Mouse (Mus musculus): ENCODE measurements at regions not wholly inside any gene's neighbourhood (a gene's known extent, or its start where the extent isn't known, plus 50 kb on each side); places are given as distances from the start of the nearest gene placed in this dataset.
"Not testable (repeated sequence)": the region's sequence is repeated elsewhere in the genome, so short reads cannot be mapped to it uniquely, and the experiment has no call there.

DNA sequence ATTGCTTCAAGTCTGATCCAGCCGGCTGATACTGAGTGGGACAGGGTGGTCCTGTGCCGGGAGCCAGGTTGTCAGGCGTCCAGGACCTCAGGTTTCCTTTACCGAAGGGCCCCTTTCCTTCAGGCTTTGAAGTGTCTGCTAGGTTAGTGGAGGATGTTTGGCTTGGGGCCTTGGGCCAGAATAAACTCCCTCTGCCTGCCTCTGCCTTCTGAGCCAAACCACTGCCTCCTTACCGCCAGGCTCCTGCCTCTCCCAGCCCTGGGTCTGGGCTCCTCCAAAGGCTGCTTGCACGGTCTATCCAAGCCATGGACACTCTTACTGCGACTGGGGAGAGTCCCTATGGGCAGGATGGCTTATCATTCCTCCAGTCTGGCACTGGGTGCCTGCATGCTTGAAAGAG, 62.3 kb upstream of the Col1a1 start:
- no peaks in the 10 kb centered on the region for H3K36me3 ChIP-seq (ENCODE audit: insufficient read depth)
- no peaks in the 10 kb centered on the region for H3K9me3 ChIP-seq (ENCODE audit: low read depth, low read length)
- DNase-seq (peak; percentile 54), ATAC-seq (ENCODE audit: insufficient read depth) (0 out of 2 replicates have a peak, but pooled peaks have one; percentile 14)
- H3K4me1 ChIP-seq (ENCODE audit: insufficient read depth): peaks cover 18% of the 10 kb centered on the region
- peak overlapping the region; percentile 12; the same call in 1 of the 2 replicates for H3K4me3 ChIP-seq (ENCODE audit: low read depth, low read length)
- peak overlapping the region; percentile 31 for H3K9ac ChIP-seq
- no peaks in the 10 kb centered on the region for H3K27me3 ChIP-seq (ENCODE audit: insufficient read depth, low read length)
- H3K4me2 ChIP-seq: peak overlapping the region; percentile 56
- WGBS: 6% methylated on average over 7 of the region's 7 CpGs
- H3K27ac ChIP-seq (ENCODE audit: low read depth): peak overlapping the region; percentile 88
- TF ChIP-seq CTCF (IDR thresholded peaks at IDR 0.05; ENCODE audit: low read depth): no peak

DNA sequence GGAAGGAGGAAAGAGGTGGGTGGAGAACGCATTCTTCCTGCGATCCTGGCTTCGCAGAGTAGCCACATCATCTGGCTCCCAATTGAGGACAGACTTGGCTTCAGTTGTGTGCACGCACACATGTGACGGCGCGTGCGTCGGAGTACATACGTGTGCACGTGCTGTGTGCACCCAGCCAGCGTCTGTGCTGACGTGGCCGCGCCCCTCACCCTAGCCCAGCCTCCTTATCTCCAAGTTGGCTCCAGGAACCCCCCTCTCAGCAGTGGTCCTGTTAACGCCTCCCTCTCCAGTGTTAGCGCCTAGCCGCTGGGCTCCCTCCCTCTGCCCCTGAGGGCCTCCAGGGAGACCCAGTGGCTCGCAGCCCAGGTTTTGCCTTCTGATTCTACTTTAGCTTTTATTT, 63.1 kb upstream of the Col1a1 start:
- H3K27me3 ChIP-seq (ENCODE audit: insufficient read depth, low read length): no peaks in the 10 kb centered on the region
- DNase-seq (peak; percentile 90), ATAC-seq (ENCODE audit: insufficient read depth) (peak; percentile 75)
- TF ChIP-seq CTCF (IDR thresholded peaks at IDR 0.05; ENCODE audit: low read depth): no peak
- H3K27ac ChIP-seq (ENCODE audit: low read depth): peak overlapping the region; percentile 88
- under 1% methylated on average over 19 of the region's 19 CpGs for WGBS
- peak overlapping the region; percentile 14; the same call in 1 of the 2 replicates for H3K4me3 ChIP-seq (ENCODE audit: low read depth, low read length)
- peak overlapping the region; percentile 27; the same call in 1 of the 2 replicates for H3K9ac ChIP-seq
- no peaks in the 10 kb centered on the region for H3K36me3 ChIP-seq (ENCODE audit: insufficient read depth)
- H3K9me3 ChIP-seq (ENCODE audit: low read depth, low read length): no peaks in the 10 kb centered on the region
- peak overlapping the region; percentile 56 for H3K4me2 ChIP-seq
- H3K4me1 ChIP-seq (ENCODE audit: insufficient read depth): peaks cover 18% of the 10 kb centered on the region

DNA sequence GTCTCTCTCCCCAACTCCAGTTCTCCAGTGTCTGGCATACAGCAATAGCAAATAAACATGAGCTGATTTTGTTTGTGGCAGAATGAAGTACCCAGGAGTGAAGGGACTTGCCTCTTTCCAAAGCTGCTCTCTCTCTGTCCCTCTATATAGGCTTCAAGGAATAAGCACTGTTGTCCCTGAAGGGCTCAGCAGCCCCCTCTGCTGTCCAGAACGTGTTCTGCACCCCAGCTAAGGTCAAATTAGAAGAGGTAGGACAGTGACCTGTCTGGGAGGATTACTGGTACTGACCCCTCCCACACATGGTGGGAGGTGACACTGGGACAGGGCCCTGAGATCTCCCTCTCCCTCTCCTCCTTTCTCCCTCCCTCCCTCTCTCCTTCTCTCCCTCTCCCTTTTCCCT, 65.7 kb upstream of the Col1a1 start:
- peak overlapping the region; percentile 40; the same call in 1 of the 2 replicates for H3K4me2 ChIP-seq
- H3K4me1 ChIP-seq (ENCODE audit: insufficient read depth): peaks cover 18% of the 10 kb centered on the region
- no peak overlapping the region for H3K9ac ChIP-seq
- no peaks in the 10 kb centered on the region for H3K36me3 ChIP-seq (ENCODE audit: insufficient read depth)
- 0% methylated on average over 1 of the region's 1 CpGs for WGBS
- no peaks in the 10 kb centered on the region for H3K9me3 ChIP-seq (ENCODE audit: low read depth, low read length)
- DNase-seq: peak; percentile 88
- ATAC-seq (ENCODE audit: insufficient read depth): peak; percentile 41; the same call in 1 of the 2 replicates
- TF ChIP-seq CTCF (IDR thresholded peaks at IDR 0.05; ENCODE audit: low read depth): peak; percentile 83
- no peak overlapping the region for H3K4me3 ChIP-seq (ENCODE audit: low read depth, low read length)
- no peak overlapping the region for H3K27ac ChIP-seq (ENCODE audit: low read depth)
- H3K27me3 ChIP-seq (ENCODE audit: insufficient read depth, low read length): no peaks in the 10 kb centered on the region

DNA sequence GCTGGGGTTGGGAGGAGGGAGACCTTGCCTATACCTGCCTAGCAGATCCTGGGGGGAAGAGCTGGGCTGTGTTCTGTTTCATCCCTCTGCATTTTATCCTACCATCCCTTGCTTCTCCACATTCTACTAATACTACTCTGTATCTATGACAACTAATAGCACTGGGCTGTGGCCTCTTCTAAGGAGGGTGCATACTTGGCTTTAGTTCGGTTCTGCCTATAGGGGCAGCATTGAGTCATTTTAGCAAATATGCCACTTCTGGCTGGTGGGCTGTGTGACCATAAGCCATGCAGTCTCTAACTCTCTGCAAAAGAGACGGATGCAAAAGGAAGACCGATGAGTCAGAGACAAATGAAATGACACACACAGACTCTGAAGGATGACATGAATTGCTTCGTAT, 66.2 kb upstream of the Col1a1 start:
- H3K36me3 ChIP-seq (ENCODE audit: insufficient read depth); H3K27ac ChIP-seq (ENCODE audit: low read depth); H3K27me3 ChIP-seq (ENCODE audit: insufficient read depth, low read length); H3K9me3 ChIP-seq (ENCODE audit: low read depth, low read length); H3K4me3 ChIP-seq (ENCODE audit: low read depth, low read length); H3K9ac ChIP-seq: not testable (repeated sequence)
- peaks cover 17% of the 10 kb centered on the region for H3K4me1 ChIP-seq (ENCODE audit: insufficient read depth)
- DNase-seq (peak; percentile 86), ATAC-seq (ENCODE audit: insufficient read depth) (peak; percentile 68)
- H3K4me2 ChIP-seq: peak overlapping the region; percentile 40; the same call in 1 of the 2 replicates
- TF ChIP-seq CTCF (IDR thresholded peaks at IDR 0.05; ENCODE audit: low read depth): peak; percentile 74
- WGBS: 19% methylated on average over 4 of the region's 4 CpGs

DNA sequence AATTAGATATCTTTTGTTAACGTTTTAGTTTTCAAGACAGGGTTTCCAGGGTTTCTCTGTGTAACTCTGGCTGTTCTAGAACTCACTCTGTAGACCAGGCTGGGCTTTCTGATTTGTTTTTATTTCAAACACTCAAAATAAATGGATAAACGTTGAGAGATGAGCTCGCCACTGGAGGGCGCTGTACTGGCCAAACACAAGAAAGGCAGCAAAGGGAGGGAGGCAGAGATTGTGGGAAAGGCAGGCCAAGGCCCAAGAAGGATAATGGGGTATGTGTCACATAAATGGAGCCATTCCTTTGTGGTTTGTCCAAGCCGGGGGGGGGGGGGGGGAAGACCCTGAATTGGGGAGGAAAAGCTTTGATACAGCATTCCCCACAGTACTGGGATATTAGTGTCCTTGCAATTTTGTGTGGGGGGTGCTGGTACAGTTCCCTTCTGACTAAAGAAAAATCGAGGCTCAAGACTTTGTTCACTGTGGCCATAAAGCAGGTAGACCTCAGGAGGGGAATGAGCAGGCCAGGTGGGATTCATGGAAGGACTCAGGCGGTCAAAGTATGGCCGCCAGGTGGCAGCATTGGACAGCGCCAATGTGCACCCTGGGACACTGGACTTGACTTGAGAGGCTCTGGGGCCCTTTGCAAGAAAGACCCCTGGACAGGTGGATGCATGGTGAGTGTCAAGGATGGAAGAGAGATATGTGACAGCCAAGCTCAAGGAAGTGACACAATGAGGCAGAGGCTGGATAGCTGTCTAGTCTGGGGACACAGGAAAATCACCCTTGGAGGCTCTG, 69.7 kb upstream of the Col1a1 start:
- DNase-seq: peak; percentile 92
- Histone ChIP-seq H3K4me2 (no peak overlapping the region), H3K9ac (no peak overlapping the region), H3K36me3 (ENCODE audit: insufficient read depth) (no peaks in the 10 kb centered on the region), H3K27ac (ENCODE audit: low read depth) (no peak overlapping the region), H3K4me1 (ENCODE audit: insufficient read depth) (no peaks in the 10 kb centered on the region), H3K4me3 (ENCODE audit: low read depth, low read length) (no peak overlapping the region), H3K9me3 (ENCODE audit: low read depth, low read length) (no peaks in the 10 kb centered on the region), H3K27me3 (ENCODE audit: insufficient read depth, low read length) (no peaks in the 10 kb centered on the region)
- peak; percentile 97 for TF ChIP-seq CTCF (IDR thresholded peaks at IDR 0.05; ENCODE audit: low read depth)
- peak; percentile 55; the same call in 1 of the 2 replicates for ATAC-seq (ENCODE audit: insufficient read depth)
- WGBS: 9% methylated on average over 9 of the region's 9 CpGs

DNA sequence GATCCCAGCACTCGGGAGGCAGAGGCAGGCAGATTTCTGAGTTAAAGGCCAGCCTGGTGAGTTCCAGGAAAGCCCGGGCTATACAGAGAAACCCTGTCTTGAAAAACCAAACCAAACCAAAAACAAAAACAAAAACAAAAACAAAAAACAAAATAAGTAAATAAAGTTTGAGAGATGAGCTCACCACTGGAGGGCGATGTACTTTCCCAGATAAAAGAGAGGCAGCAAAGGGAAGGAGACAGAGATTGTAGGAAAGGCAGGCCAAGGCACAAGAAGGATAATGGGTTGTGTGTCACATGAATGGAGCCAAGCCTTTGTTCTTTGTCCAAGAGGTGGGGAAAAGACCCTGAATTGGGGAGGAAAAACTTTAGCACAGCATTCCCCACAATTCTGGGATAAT, 67.6 kb upstream of the Tmem92 start:
- DNase-seq: no peak
- no peak overlapping the region for H3K4me2 ChIP-seq
- H3K27me3 ChIP-seq (ENCODE audit: insufficient read depth, low read length): no peaks in the 10 kb centered on the region
- H3K27ac ChIP-seq (ENCODE audit: low read depth): no peak overlapping the region
- TF ChIP-seq CTCF (IDR thresholded peaks at IDR 0.05; ENCODE audit: low read depth): no peak
- no peak overlapping the region for H3K9ac ChIP-seq
- H3K4me3 ChIP-seq (ENCODE audit: low read depth, low read length): no peak overlapping the region
- WGBS: 88% methylated on average over 3 of the region's 3 CpGs
- H3K9me3 ChIP-seq (ENCODE audit: low read depth, low read length): no peaks in the 10 kb centered on the region
- H3K36me3 ChIP-seq (ENCODE audit: insufficient read depth): no peaks in the 10 kb centered on the region
- H3K4me1 ChIP-seq (ENCODE audit: insufficient read depth): no peaks in the 10 kb centered on the region
- no peak for ATAC-seq (ENCODE audit: insufficient read depth)

DNA sequence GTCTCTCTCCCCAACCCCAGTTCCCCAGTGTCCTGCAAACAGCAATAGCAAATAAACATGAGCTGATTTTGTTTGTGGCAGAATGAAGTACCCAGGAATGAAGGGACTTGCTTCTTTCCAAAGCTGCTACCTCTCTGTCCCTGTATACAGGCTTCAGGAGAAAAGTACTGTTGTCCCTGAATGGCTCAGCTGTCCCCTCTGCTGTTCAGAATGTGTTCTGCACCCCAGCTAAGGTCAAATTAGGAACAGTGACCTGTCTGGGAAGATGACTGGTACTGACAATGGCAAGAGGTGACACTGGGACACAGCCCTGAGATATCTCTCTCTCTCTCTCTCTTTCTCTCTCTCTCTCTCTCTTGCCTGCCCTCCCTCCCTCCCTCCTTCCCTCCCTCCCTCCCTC, 56.6 kb upstream of the Tmem92 start:
- peak; percentile 20 for DNase-seq
- H3K4me2 ChIP-seq: no peak overlapping the region
- H3K36me3 ChIP-seq (ENCODE audit: insufficient read depth): no peaks in the 10 kb centered on the region
- ATAC-seq (ENCODE audit: insufficient read depth): no peak
- peaks cover 4% of the 10 kb centered on the region; the same call in 1 of the 2 replicates for H3K9me3 ChIP-seq (ENCODE audit: low read depth, low read length)
- no peaks in the 10 kb centered on the region for H3K4me1 ChIP-seq (ENCODE audit: insufficient read depth)
- H3K27me3 ChIP-seq (ENCODE audit: insufficient read depth, low read length): no peaks in the 10 kb centered on the region
- no peak overlapping the region for H3K9ac ChIP-seq
- no peak overlapping the region for H3K4me3 ChIP-seq (ENCODE audit: low read depth, low read length)
- no peak overlapping the region for H3K27ac ChIP-seq (ENCODE audit: low read depth)
- TF ChIP-seq CTCF (IDR thresholded peaks at IDR 0.05; ENCODE audit: low read depth): peak; percentile 54
